ENCODE assay signal across 20 mouse cellular contexts in the genomic region with DNA sequence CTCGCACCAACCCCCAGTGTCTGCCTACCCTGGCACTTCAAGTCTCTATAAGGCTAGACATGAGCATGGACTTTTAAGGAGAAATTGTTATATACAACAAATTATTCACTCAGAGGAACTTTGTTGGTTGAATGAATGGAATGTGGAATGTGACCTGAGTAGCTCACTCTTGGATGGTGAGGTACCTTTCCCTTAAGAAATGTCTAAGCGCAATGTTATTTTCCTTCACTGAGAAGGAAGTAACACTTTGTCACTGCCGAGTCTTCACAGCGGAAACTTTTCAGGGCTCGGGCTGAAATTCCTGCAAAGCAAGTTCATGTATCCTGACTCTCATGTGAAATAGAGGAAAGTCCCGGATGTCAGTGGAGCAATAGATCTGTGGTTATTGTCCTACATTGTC.
"Had no signal": no experiment of that assay in that cellular context is flagged by ENCODE, and none has a peak within 500 bp of the region (broad histone marks: within the 10 kb centered on the region; RNA-seq: fewer than 3 reads in every experiment).

No protein-coding gene starts in this region.

- H3K27ac ChIP-seq: limb, embryonic 12.5 days; limb, embryonic 15.5 days; liver, embryonic 13.5 days; midbrain, embryonic 10.5 days; midbrain, embryonic 13.5 days; neural tube, embryonic 13.5 days; stomach, embryonic 15.5 days had no signal

- DNase-seq: kidney, adult 9 months; kidney, postnatal 4 days; left cerebral cortex, postnatal 4 days; liver, embryonic 13.5 days; lung, adult 2 months; lung, postnatal 36 days; retina, postnatal 1 day; right cerebral cortex, postnatal 25 days; spleen, adult 18-20 months; thymus, postnatal 36 days had no signal

- H3K27me3 ChIP-seq: limb, embryonic 15.5 days; stomach, embryonic 15.5 days had no signal

- ATAC-seq: intestine, postnatal 0 days; midbrain, embryonic 13.5 days; midbrain, embryonic 16.5 days had no signal

- H3K36me3 ChIP-seq: limb, embryonic 12.5 days; liver, embryonic 13.5 days; midbrain, embryonic 10.5 days; midbrain, embryonic 13.5 days; neural tube, embryonic 13.5 days; stomach, embryonic 15.5 days had no signal

- H3K9ac ChIP-seq: limb, embryonic 12.5 days; limb, embryonic 15.5 days; liver, embryonic 13.5 days; midbrain, embryonic 13.5 days; neural tube, embryonic 13.5 days; stomach, embryonic 15.5 days had no signal

- H3K4me3 ChIP-seq: limb, embryonic 12.5 days; limb, embryonic 15.5 days; liver, embryonic 13.5 days; megakaryocyte, embryonic 14.5 days; midbrain, embryonic 10.5 days; midbrain, embryonic 13.5 days; myocyte; neural tube, embryonic 13.5 days; stomach, embryonic 15.5 days had no signal

- H3K9me3 ChIP-seq: limb, embryonic 12.5 days; limb, embryonic 15.5 days; liver, embryonic 13.5 days; megakaryocyte, embryonic 14.5 days; midbrain, embryonic 10.5 days; midbrain, embryonic 13.5 days; neural tube, embryonic 13.5 days; stomach, embryonic 15.5 days had no signal

- H3K4me1 ChIP-seq: liver, embryonic 13.5 days; megakaryocyte, embryonic 14.5 days; midbrain, embryonic 10.5 days; midbrain, embryonic 13.5 days; neural tube, embryonic 13.5 days; stomach, embryonic 15.5 days had no signal

- H3K4me2 ChIP-seq: limb, embryonic 12.5 days; limb, embryonic 15.5 days; liver, embryonic 13.5 days; midbrain, embryonic 13.5 days; neural tube, embryonic 13.5 days; stomach, embryonic 15.5 days had no signal
